Mouse (Mus musculus) lung, embryonic 14.5 days (tissue): ENCODE measurements at regions not wholly inside any gene's neighbourhood (a gene's known extent, or its start where the extent isn't known, plus 50 kb on each side); places are given as distances from the start of the nearest gene placed in this dataset.

ENCODE experiments used
- ATAC-seq: fragments of 200-750 bp; cut with Nextera tagmentation; 2 replicates; pipeline ENCODE4 v1.8.0; 2017; ENCODE audit warnings: mild to moderate bottlenecking, moderate TSS enrichment, moderate library complexity; ENCODE audit not compliant: insufficient read depth
- DNase-seq: peaks from one replicate; pipeline ENCODE4 v3.0.0-alpha.2; 2015
- H3K27ac ChIP-seq: fragments of 300-500 bp; sonication (generic); 2 replicates; pipeline ENCODE4 v1.5.1; 2014; ENCODE audit warnings: low read depth, mild to moderate bottlenecking, moderate library complexity
- H3K27me3 ChIP-seq: fragments of 300-500 bp; sonication (generic); 2 replicates; pipeline ENCODE4 v1.6.1; 2014; ENCODE audit warnings: low read length, control low read depth; ENCODE audit not compliant: insufficient read depth
- H3K36me3 ChIP-seq: fragments of 300-500 bp; sonication (generic); 2 replicates; pipeline ENCODE4 v1.6.1; 2014; ENCODE audit warnings: control low read depth; ENCODE audit not compliant: insufficient read depth
- H3K4me1 ChIP-seq: fragments of 300-500 bp; sonication (generic); 2 replicates; pipeline ENCODE4 v1.6.1; 2014; ENCODE audit warnings: antibody characterized with exemption, control low read depth; ENCODE audit not compliant: insufficient read depth
- H3K4me2 ChIP-seq: fragments of 300-500 bp; sonication (generic); 2 replicates; pipeline ENCODE4 v1.6.1; 2014; ENCODE audit warnings: mild to moderate bottlenecking
- H3K4me3 ChIP-seq: fragments of 300-500 bp; sonication (generic); 2 replicates; pipeline ENCODE4 v1.5.1; 2014; ENCODE audit warnings: low read depth, low read length
- H3K9ac ChIP-seq: fragments of 300-500 bp; sonication (generic); 2 replicates; pipeline ENCODE4 v1.6.1; 2014
- H3K9me3 ChIP-seq: fragments of 300-500 bp; sonication (generic); 2 replicates; pipeline ENCODE4 v1.6.1; 2016; ENCODE audit warnings: low read depth, low read length, control low read depth
- CTCF ChIP-seq: IDR thresholded peaks from 2 replicates; pipeline ENCODE4 v1.5.1; 2016; ENCODE audit warnings: antibody characterized with exemption, low read depth
- WGBS: fragments of 180-500 bp; shearing (Covaris S2); extraction: QIAGEN DNeasy Blood & Tissue Kit; methylation state at CpG from one replicate; pipeline ENCODE4 v1.1.7; 2014; 5-methylcytosine and 5-hydroxymethylcytosine counted together

DNA sequence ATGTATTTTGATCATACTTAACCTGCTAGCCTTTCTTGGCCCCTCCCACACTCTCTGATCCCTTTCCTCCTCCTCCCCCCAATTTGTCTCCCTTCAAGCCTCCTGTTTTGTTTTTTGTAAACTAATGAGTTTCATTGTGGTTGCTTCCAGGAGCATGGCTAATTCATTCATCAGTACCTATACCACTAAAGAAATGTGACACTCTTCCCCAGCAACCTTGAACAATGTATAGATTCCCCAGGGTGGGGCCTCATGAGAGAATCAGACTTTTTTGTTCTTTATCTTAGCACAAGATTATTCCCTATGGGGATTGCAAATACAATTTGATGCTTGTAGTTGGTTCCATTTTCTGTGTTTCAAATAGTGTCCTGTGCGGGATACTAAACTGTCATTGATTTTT, 58.8 kb upstream of the Snx7 start:
- Histone ChIP-seq H3K9me3 (no peaks in the 10 kb centered on the region), H3K9ac (no peak overlapping the region), H3K27me3 (no peaks in the 10 kb centered on the region), H3K4me1 (no peaks in the 10 kb centered on the region), H3K36me3 (no peaks in the 10 kb centered on the region), H3K4me3 (no peak overlapping the region), H3K27ac (no peak overlapping the region), H3K4me2 (no peak overlapping the region)
- 81% methylated on average over 1 of the region's 1 CpGs for WGBS
- DNase-seq, result no peak
- TF ChIP-seq CTCF, result no peak
- ATAC-seq, result no peak
